Mouse (Mus musculus) testis, postnatal 14 days (tissue): ENCODE measurements around the gene Glo1.

Experiments used
- DNase-seq: peaks from one replicate; pipeline ENCODE4 v3.0.0; 2021; ENCODE audit warnings: low spot score

Glo1 gene

DNA sequence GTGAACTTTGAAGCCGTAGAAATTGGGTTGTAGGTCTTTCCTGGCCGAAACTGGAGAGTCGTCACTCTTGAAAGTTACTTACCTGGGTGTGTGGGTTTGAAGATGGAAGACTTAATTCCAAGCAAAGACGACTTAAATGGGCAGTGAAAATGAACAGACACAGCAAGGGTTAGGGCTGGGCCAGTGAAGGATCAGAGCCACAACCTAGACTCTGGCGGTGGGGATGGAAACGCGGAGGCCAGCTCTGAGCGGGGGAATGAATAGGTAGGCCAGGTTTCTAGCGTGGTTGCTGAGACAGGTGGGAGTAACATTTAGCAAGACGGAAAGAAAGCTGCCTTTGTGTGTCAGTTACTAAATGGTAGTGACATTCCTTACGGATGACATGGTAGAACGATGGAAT is 49.7 kb downstream of the Glo1 start:
- DNase-seq, result no peak

DNA sequence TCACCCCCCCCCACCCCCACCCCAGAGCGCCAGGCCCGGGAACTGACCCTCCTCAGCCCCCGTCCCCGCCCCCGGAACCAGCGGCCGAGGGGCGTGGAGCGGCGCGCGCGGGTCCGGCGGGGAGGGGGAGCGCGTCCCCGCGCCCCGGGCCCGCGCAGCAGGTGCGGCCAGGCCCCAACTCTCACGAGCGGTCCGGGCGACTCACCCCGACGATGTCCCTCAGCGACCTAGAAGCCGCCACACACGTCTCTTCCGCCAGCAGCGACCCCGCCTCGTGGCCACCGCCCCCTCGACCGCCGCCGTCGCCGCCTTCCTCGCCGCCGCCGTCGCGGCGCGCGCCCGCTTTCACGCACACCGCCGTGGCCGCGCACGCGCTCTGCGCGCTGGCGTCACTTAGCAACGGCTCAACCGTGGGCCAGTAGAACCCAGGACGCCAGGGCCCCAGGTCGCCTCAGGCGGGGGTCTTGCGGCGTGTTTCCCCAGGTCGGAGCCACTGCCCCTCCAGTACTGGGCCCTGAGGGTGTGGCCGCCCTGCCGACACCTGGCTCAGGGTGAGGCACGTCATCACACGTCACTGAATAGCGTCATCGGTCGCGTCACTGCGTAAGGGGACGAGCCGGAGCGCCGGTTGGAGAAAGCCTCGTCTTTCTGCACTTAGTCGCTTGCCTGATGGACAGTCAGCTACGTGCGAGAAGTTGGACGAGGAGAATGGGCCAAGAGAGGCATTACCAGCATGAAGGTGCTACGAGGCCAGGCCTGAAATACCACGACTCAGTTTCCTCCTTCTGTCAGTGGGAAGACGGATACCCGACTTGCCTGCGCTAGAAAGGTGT is 50.5 kb downstream of the Glo1 start, which contains the start of gene Btbd9:
TSS of gene Btbd9 (minus strand) at position 548 of the 833 bp plus-strand sequence.
- peak; percentile 92 for DNase-seq

DNA sequence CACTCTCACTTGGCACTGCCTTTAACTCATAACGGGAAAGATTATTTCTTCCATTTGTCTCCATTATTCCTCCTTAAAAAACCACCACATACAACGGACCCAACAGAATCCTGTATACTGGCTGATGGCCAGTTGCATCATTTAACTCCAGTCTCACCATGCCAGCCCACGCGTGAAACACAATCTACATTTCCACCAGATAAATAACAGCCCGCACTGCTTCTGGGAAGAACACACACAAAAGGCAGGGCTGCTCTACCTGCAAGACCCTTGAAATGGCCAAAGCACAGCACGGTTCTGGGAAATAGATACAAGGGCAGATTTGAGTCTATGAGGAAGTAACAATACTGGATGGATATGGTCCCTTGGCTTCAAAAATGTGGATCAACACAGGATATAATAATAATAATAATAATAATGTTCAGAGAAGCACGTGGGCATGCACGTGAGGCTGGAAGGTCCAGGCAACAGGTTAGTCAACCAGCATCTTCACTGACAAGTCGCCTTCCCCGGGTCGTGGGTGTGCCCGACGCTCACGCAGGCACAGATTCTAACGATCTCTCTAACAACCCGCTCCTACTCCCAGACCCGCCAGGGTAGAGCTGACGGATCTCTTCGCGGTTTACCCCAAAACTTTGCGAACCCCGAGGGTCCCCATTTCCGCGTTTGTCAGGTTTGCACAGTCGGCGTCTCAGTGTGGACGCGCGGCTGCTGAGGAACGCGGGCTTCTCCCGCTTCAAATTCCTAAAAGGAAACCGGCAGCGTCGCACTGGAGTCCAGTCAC is 51.4 kb downstream of the Glo1 start:
- peak; percentile 61 for DNase-seq

DNA sequence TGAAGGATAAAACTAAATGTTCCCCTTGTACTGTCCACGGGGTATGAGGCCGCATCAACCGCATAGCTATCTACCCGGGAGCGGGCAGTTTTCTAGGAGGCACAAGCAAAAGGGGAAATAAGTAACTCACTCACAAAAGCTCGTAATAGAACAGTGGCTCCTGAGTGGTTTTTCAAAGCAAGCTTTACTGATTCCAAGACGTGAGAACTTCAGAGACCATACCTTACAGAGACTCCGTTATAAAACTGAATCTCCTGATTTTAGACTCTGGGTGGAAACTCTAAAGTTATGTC is 51.9 kb downstream of the Glo1 start:
- no peak for DNase-seq

DNA sequence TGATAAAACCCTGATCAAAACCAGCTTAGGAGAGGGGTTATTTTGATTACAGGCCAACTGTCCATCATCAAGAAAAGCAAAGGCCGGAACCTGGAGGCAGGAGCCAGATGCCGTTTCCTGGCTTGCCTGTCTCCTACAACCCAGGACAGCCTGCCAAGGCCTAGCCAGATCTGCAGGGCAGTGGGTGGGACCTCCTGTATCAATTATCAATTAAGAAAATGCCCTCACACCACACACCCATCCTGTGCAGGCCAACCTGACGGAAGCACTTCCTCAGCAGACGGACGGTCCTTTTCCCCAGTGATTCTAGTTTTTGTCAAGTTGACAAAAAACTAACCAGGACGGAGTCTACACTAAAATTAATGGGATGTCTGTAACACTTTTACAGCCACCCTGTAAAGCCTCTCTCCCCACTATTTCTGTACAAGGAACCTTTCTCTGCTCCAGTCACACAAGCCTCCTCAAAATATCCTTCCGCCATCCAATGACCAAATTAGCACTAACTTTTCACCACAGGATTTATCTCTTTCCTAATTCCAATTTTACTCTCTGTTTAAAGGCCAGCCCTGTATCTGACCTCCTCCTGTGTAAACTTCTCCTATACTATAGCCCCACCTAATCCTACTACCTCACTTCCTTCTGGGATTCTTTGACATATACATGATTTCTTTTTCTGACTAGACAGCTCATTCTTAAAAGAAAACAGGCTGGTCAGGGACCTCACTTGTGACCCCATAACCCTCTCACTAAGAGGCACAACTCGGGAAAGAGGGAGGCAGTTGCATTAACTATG is 52.5 kb downstream of the Glo1 start:
- DNase-seq, result no peak

DNA sequence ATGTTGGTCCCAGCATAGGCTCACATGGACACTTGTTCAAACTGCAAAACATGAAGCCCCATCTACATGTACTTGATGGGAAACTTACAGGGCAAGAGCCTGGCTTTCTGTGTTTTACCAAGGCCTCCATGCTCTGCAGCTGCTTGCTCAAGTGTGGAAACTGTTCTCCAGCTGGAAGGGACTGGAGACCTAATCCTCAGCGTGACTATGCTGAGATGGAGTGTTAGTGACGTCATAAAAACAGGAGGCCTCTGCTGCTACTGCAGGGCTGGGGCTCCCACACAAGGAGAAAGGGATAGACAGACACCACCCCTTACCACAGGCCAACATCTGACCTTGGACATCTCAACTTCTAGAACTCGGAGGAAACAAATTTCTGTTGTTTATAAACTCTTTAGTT is 55.7 kb downstream of the Glo1 start:
- DNase-seq, result no peak

DNA sequence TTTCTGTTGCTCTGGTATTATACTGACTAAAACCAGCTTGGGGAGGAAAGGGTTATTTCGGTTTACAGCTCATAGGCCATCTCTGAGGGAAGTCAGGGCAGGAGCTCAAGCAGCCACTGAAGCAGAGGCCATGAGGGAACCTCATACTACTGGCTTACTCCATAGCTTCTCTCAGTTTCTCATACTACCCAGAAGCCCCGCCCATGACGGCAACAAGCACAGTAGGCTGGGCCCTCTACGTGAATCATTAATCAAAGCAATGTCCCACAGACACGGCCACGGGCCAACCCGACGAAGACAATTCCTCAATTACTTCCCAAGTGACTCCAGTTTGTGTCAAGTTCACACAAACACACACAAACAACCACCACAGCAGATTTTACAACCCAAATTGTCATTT is 56.5 kb downstream of the Glo1 start:
- DNase-seq, result no peak

DNA sequence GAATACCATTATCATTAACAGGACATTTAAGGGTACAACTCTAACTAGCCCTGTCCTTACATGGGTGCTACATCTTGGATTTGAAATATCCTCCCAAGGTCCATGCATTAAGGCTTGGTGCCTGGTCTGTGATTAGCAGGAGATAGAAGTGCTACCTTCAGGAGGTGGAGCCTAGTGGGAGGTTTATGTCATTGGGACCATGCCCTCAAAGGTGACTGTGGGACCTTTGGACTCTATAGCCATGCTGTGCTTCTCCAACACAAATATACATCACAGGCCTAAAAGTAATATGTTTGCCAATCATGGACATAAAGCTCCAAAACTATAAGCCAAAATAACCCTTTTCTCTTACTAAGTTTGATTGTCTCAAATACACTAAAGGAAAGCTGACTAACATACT is 58.2 kb downstream of the Glo1 start:
- no peak for DNase-seq

DNA sequence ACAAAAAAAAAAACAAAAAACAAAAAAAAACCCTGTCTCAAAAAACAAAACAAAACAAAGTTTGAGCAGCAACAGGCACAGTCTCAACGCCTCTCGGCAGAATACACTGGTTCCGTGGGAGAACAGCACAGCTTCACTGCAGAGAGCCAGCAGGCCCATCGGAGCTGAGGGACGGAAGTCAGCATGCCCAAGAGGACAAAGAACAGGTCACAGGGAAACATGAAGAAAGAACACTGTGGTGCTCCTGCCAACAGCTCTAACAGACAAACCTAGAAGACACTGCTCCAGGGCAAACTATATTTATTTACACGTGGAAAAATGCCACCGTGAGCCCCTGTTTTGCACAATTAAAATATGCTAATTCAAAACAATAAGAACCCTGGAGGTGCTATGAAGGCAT is 61.7 kb downstream of the Glo1 start:
- no peak for DNase-seq

DNA sequence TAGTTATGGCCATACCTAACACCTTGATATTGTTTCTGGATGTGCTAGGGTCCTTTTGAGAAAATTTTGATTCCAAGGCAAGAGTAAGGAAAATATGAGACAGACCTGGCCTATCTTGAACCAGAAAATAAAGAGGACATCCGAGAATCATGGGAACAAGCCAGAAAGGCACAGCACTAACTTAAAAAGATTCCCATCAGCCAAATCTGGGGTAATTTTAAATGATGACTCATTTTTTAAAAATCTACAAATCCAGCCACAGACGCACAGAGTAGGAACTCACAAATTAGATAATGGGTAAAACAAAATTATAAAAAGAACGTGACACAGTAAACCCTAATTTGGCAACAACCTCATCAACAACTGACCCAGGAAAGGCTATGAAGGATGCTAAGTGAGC is 62.3 kb downstream of the Glo1 start:
- no peak for DNase-seq

DNA sequence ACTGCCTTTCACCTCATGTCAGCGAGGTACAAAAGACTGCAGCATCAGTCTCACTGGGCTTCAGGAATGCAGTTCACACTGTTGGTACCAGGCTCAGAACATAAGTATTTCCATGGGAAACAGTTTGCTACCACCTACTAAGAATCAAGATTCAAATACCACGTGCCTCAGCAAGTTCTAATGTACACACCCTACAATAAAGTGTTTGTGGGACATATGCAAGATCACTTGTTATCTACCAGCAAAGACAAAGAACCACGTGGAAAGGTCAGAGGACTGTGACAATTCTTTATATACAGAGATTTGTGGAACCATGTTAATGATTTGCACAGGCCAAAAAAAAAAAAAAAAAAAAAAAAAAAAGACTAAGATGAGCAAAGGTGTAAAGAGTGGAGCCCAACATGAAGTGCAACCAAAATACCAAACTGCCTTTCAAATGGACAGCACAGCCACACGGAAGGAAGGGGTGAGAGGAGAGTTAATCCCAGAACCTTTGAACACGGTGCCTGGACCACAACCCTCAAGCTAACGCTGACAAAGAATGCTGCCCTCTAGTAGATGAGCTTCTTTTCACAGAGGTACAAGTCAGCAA is 63.1 kb downstream of the Glo1 start:
- DNase-seq, result no peak

DNA sequence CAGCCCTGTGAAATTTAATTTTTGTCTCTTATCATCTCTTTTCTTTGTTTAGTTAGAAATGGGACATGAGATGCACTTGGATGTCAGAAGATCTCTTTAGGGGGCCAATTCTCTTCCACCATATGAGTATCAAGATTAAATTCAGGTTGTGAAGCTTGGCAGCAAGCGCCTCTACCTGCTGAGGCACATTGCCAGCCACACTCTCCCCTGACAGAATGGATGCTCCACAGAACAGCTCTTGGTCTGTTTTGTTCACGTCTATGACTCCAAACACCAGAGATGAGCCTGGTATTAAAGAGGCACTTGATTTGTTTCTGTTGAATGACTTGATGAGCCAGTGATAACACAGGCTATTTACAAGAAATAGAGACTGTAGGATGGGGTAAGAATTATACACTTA is 63.9 kb downstream of the Glo1 start:
- DNase-seq, result no peak

DNA sequence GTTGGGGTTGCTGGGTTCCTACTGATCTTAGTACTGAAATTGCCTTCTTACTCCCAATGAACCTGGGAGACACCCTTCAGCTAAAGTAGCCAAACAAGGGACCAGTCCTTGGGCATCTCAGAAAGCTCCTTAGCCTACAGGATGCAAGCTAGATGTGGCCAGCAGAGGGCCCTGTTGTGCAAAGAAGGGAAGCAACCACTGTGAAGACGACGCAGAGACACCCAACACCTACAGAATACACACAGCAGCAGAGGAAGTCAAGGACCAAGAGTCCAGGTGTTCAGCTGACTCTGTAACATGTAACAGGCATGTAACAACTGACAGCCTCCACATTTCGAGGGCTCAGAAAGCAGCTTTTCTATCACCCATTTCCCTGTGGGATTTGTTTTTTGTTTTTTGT is 67.1 kb downstream of the Glo1 start:
- peak; percentile 59 for DNase-seq

DNA sequence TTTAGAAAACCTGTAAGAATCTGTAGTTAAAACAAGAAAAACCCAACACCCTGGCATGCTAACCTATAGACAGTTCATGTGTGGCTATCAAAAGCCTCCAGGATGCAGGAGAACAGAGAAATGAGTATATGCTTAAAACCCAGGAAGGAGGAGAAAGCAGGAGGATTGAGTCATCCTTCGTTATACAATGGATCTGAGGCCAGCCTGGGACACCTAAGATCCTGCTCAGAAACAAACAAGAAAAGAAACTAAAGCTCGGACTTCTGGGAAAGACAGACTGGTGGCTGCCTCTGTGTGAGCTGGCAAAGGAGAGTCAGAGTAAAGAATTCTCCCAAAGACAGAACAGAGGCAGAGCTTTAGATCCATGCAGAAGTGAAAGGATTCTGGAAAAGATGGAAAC is 68.0 kb downstream of the Glo1 start:
- DNase-seq, result no peak

DNA sequence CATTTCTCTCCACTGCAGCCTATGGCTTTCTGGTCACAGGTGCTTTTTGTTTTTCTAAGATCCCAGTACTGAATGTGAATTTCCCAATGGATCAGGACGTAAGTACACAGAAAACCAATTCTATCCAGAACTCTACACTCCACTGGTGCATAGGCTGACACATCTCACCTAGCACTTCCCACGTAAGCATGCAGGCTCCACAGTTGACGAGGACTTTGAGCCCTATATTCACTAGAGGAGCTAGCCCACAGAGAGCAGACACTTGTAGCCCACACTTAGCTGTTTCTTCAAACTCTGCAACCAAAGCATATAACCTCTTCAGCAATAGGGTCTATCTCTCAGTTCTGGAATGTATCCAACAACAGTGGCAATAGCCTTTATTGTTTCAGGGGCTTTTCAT is 70.2 kb downstream of the Glo1 start:
- DNase-seq, result no peak

DNA sequence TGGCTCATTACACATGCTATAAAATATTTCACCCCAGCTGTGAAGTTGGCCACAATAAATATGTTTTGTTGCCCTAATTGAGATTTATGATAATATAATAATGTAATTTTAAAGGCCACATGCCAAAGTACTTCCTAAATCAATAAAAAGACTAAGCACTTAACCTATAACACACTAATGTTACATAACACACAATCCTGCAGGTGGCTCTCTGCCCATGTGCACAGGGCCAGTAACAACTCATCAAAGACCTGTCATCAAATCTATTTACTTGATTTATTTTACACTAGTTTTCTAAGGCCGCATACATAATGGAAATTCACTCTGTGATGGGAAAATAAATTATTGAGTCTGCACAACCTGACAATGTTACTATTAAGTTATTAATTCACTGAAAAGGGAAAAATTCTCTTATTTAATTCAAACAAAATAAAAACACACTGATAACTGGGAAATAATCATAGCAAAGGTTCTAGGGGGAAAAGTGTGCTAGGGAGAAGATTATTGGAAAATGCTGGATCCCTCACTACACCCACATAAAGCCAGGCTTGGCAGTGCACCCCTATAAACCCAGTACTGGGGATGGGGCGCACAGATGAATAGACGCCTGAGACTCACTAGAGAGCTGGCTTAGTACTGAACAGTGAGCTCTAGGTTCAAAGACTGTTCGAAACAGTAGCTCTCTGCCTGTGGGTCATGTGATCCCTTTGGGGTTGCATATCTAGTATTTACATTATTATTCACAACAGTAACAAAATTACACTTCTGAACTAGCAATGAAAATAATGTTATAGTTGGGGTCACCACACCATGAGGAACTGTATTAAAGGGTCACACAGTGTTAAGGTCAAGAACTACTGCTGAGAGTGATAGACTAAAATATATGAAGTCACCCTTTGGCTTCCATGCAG is 73.4 kb downstream of the Glo1 start:
- no peak for DNase-seq

DNA sequence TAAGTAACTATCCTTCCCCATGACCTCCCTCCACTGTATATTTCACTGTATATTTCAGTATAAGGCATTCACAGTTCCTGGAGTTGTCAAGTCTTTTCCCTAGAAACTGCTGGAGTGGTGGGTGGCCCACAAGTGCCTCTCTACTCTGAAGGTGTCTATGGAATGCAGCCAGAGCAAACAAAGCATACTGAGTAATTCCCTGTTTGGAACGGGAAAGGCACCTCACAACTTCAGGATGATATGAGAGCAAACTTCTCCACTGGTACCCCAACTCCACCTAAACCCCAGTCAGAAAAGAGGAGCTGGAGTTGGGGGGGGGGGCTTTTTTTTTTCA is 75.9 kb downstream of the Glo1 start:
- no peak for DNase-seq

DNA sequence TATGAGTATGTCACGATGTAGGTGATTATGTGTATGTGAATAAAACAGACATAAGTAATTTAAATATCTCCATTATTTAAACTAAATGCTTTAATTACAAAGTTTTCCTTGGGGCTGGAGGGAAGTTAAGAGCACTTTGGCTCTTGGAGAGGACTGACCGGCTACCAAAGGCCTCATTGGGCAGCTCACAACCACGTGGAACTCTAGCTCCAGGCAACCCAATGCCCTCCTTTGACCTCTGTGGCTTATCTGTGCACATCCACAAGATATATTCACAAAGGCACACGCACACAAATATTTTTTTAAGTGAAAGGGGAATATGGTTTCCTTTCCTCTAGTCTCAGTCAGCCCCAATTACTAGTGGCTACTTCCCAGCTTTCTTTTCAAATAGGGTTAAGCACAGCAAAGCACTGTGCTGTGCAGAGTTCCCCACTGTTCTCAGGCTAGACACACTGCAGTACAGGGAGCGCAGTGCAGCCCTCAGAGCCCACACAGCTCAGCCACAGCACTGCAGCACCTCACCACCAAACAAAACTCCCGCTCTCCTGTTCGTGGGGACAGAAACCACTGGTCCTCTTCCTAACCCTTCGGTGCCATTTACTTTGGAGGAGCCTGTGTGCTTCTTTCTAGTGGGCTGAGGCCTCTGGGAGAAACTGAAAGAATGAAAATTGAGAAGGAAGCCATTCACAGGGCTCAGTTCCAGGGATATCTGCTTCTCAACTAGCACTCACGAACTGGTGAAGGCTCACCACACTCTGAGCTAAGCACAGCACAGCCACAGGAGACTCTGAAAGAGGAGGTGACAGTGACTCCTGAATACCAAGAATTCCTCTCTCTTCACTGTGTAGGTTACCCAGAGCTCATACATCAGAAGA is 76.5 kb downstream of the Glo1 start:
- DNase-seq, result no peak

DNA sequence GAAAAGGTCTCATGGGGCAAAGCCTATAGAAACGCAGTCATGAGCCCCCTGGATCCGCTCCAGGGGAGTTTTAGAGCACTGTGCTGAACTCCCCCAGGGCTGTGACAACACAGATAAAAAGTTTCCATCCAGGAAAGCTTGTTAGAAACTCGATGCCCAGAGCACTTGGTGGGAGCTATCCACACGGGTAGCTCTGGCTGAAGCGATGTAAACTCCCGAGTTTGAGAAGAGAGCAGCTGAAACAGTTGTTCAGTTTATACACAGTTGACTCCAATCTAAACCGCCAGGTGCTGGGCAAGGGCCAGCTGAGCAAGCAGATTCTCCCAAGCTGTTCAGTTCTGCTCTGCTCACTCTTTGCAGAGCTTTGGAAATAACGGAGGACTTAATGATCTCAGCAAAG is 87.6 kb downstream of the Glo1 start:
- DNase-seq, result peak; percentile 81

DNA sequence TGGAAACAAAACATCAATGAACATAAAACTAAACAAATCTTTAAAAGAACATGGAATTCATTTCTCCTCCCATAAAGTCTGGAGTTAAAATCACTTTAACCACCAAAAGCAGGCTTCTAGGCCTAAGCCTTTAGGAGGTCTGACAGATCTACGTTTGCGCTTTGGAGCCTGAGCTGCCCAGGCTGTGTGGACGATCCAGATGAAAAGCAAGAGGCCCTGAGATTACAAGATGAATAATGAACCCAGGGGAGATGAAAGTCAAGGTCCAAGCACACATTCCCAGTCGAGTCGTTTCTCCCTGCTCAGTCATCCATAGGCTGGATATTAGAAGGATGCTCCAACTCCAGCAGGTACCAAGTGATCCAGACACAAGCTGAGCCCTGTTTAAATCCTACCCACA is 90.0 kb downstream of the Glo1 start:
- DNase-seq, result no peak
